Mouse (Mus musculus): Measurements from ENCODE around the gene Snx20.

- TF ChIP-seq CTCF (IDR thresholded peaks at IDR 0.05; ENCODE audit: control insufficient read depth, insufficient read depth, insufficient replicate concordance, low read depth, low read length) (no peak), POLR2A (IDR thresholded peaks at IDR 0.05; ENCODE audit: control insufficient read depth, low read depth, low read length) (no peak)
Measured at GRCm38 (mm10) chr8:88580785-88581184, 55.1 kb downstream of the Snx20 start.

Measured in testis, adult 2 months (tissue).